Mouse (Mus musculus) testis, adult 2 months (tissue): ENCODE results near the gene R3hdm2.

ENCODE experiments used
- CTCF ChIP-seq: fragments of 200-500 bp; IDR thresholded peaks from 2 replicates; pipeline ENCODE4 v1.5.1; 2012; ENCODE audit warnings: low read depth, mild to moderate bottlenecking, inconsistent platforms, low read length, moderate library complexity; ENCODE audit not compliant: control insufficient read depth, insufficient read depth, insufficient replicate concordance
- POLR2A ChIP-seq: fragments of 200-500 bp; IDR thresholded peaks from 2 replicates; pipeline ENCODE4 v1.6.1; 2012; ENCODE audit warnings: low read depth, mild to moderate bottlenecking, inconsistent platforms, low read length, moderate library complexity; ENCODE audit not compliant: control insufficient read depth

DNA sequence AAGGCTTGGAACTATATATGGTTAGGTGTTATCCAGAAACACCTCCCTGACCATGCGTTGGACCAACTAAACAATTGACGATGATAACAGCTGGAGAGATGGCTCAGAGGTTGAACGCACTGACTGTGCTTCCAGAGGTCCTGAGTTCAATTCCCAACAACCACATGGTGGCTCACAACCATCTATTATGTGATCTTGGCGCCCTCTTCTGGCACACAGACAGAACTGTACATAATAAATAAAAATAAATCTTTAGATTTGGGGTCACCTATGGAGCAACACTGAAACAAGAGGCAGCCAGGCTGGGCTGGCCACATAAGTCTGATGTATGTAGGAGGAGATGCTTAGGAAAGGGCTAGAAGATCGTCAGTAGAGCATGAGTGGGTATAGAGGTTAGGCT lies 47.0 kb upstream of the R3hdm2 start:
- no peak for TF ChIP-seq POLR2A
- no peak; the same call in 1 of the 2 replicates for TF ChIP-seq CTCF
